Mouse (Mus musculus): ENCODE measurements around the gene 5530401A14Rik. TPM values are rescaled to one million over a fixed set of nuclear protein-coding genes. Genes with fewer than 3 reads are reported as not detected.

5530401A14Rik gene
- not detected in 2 replicates for polyA plus RNA-seq (2015; fragmentation: Nextera tagmentation; extraction: Ambion mirVana)

GRCm38 (mm10) chr11:81860250-81860972 lies at the start of gene 5530401A14Rik:
TSS of gene 5530401A14Rik (plus strand) at chr11:81860673.

Other genes with a start within 250 kb of the 5530401A14Rik start
- 1.2 and 1.5 TPM in 2 replicates for gene Asic2, start 107.8 kb downstream of the 5530401A14Rik start, polyA plus RNA-seq (2015; fragmentation: Nextera tagmentation; extraction: Ambion mirVana)
- gene Ccl2, start 174.9 kb downstream of the 5530401A14Rik start, polyA plus RNA-seq (2015; fragmentation: Nextera tagmentation; extraction: Ambion mirVana): 1.3 and 2.0 TPM in 2 replicates
- not detected in 2 replicates for gene Gm17268, start 177.9 kb downstream of the 5530401A14Rik start, polyA plus RNA-seq (2015; fragmentation: Nextera tagmentation; extraction: Ambion mirVana)
- 0.72 and 1.6 TPM in 2 replicates for gene Ccl7, start 185.0 kb downstream of the 5530401A14Rik start, polyA plus RNA-seq (2015; fragmentation: Nextera tagmentation; extraction: Ambion mirVana)
- gene Ccl11, start 197.2 kb downstream of the 5530401A14Rik start, polyA plus RNA-seq (2015; fragmentation: Nextera tagmentation; extraction: Ambion mirVana): 1.6 and 2.2 TPM in 2 replicates
- 0.29 and 1.6 TPM in 2 replicates for gene Ccl12, start 241.2 kb downstream of the 5530401A14Rik start, polyA plus RNA-seq (2015; fragmentation: Nextera tagmentation; extraction: Ambion mirVana)